Mouse (Mus musculus) lung, postnatal 0 days (tissue): ENCODE measurements around the gene Tmprss7.

ENCODE experiments used
- CTCF ChIP-seq: IDR thresholded peaks from 2 replicates; pipeline ENCODE4 v1.5.1; 2016; ENCODE audit warnings: antibody characterized with exemption, mild to moderate bottlenecking
- EP300 ChIP-seq: IDR thresholded peaks from 2 replicates; pipeline ENCODE4 v1.6.1; 2016; ENCODE audit warnings: antibody characterized with exemption, mild to moderate bottlenecking, control low read depth

DNA sequence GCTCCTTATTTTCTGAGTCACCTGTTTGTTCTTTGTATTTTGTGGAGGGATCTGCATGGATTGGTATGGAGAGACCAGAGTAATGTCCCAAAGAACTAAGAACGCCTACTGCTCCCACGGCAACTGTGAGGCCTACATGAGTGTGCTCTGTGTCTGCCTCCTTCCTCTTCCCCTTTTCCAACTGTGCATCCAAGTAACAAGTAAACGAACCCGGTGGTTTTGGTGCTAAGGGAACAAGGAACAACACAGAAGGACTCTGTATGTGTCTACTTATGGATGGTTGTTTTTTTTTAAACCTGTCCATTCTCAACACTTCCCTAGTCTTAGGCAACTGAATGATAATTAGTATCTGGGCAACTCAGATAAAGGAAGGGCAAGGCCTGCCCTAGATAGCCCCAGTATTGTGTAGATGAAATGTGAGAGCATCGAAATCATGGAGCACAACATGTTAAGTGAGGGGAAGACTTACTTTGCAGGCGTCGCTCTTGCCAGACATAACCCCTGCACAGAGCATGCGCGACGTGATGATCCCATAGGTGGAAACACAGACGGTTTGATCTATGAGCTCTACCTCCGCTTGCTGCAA is 35.8 kb downstream of the Tmprss7 start:
- no peak for TF ChIP-seq CTCF
- no peak for TF ChIP-seq EP300
